Mouse (Mus musculus) spleen, adult 2 months (tissue): ENCODE results near the gene BC052040.

ENCODE experiments used
- CTCF ChIP-seq: fragments of 200-500 bp; IDR thresholded peaks from 2 replicates; pipeline ENCODE4 v1.5.1; 2011; ENCODE audit warnings: mild to moderate bottlenecking, inconsistent platforms; ENCODE audit not compliant: insufficient read depth, insufficient read length, insufficient replicate concordance; ENCODE audit errors: extremely low read depth
- POLR2A ChIP-seq: fragments of 200-500 bp; IDR thresholded peaks from 2 replicates; pipeline ENCODE4 v1.6.1; 2011; ENCODE audit warnings: low read depth, low read length, inconsistent platforms

- no peak for TF ChIP-seq CTCF
- no peak for TF ChIP-seq POLR2A
Observed at GRCm38 (mm10) chr2:115551901-115552300, 29.6 kb upstream of the BC052040 start.
